Mouse (Mus musculus) heart, postnatal 10 days (tissue): ENCODE results near the gene Lama4. TPM values are rescaled to one million over a fixed set of nuclear protein-coding genes. Genes with fewer than 3 reads are reported as not detected.

Source experiments
- DNase-seq, 2 experiments: peaks; one replicate each; pipeline ENCODE4 v3.0.0; 2021
- intact Hi-C: fragments of 180-260 bp; cut with DNase I; formaldehyde crosslinking; loops from one replicate; pipeline ENCODE4 v1.15.1; 2025
- total RNA-seq, 2 experiments: library from RNA; stranded (reverse); gene quantifications; 2 replicates each; pipeline ENCODE4 v1.2.3; 2021

Gene Lama4
- total RNA-seq, 2 experiments from 2014 or later = 207 to 219 TPM

GRCm38 (mm10) chr10:38992827-38993226 lies 27.5 kb downstream of the Lama4 start:
- no peak for DNase-seq
- intact Hi-C loops = loop anchor here (10.0 kb wide), 1 partner anchor 1708 kb away; no protein-coding TSS in a partner anchor

DNA sequence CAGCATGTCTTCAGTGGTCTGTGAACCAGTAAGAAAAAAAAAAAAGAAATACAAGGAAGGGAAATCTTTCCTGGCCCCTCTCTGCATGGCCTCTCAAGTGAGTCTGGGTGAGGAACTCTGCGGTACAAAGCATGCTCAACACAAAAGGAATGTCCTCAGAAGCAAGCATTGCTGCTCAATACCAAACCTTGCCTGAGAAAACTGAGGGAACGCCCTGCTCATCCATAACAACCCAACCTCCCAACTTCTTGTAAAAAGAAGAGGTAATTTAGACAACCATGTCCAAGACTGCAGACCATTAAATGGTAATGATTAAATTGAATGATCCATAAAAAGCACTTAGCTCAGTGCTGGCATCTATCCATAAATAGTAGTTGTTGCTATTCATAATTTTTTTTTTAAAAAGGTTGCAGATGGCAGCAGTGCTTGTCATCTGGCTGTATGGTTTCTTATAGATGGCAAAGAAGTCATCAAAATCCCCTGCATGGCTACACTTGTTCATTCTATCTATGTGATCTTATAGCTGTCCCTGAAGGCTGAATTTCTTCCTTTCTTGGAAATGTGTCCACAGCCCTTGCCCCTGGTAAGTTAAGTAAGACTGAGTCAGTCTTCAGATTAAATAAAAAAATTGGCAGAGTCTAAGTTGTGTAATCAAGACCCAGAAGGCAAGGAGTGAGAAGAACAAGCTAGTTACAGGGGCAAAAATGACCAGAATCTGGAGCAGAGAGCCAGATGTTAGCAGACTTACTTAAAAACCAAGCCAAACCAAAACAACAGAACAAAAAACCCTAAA lies 28.5 kb downstream of the Lama4 start:
- intact Hi-C loops = loop anchor here (10.0 kb wide), 1 partner anchor 1709 kb away; no protein-coding TSS in a partner anchor
- DNase-seq = no peak

DNA sequence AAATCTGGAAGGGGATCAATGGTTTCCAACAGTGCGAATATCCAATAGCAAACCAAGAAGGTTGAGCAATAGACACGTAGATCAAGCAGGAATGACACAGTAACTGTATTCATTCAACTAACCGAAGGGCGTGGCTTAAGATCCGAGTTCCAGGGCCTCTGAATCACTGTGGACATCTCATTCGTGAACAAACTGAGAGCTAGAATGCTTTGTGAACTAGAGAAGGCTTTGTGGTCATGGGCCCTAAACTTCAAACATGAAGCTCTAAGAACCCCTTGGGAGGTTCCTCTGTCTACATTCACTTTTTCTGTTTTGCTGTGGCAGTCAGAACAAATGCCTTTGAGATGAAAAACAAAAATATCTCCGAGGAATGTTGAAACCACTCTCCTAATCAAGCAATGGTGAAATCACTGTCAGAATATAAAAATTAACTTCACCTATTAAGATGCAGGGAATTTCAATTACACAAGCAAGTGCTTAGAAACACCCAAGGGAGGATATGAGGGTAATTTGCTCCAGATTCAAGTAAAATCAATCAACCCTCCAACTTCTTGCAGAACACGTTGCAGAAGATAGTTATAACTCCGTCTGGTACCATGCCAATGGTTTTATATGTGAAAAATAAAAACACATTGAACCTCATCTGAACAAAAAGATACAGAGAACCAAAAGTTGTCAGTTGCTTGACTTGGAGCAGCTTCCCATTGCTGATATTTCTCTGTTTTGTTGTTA lies 29.6 kb downstream of the Lama4 start:
- intact Hi-C loops = loop anchor here (10.0 kb wide), 1 partner anchor 1710 kb away; no protein-coding TSS in a partner anchor
- DNase-seq = no peak

DNA sequence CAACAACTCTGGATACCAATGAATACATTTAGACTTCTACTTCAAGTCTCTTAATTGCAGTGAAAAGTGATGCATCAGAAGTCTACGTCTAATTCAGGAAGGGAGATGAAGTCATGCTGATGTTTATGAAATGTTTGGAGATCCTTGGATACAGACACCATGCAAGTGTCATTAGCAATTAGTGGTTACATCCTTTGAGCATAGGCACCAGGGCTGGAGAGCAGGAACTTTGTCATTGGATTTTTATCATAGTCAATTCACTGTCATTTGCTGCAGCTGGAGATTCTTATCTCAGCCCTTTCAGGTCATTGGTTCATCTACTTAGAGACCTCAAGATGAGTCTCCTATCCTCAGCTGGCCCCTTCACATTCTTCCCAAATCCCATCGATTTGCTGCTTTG lies 30.6 kb downstream of the Lama4 start:
- DNase-seq = no peak
- intact Hi-C loops = loop anchor here (10.0 kb wide), 1 partner anchor 1711 kb away; no protein-coding TSS in a partner anchor

- intact Hi-C loops = no loop called here
Measured at GRCm38 (mm10) chr10:39000951-39001350, 35.6 kb downstream of the Lama4 start.

DNA sequence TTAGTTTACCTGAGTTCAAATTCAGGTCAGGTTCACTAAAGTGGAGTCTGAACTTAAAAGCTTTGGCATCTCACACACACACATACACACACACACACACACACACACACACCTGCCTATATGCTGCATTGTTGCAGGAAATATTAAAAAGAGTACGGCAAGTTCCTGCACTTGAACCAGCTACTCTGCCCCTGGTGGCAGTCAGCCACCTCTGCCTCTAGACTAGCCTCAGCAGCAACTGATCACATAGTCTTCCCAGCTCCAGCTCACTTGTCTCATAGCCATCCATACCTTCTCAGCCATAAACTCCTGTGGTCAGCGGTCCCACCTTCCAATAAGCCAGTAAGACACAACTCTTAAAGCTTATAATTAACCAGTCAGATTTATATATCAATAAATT lies 37.2 kb downstream of the Lama4 start:
- intact Hi-C loops = no loop called here
- DNase-seq = no peak

More at GRCm38 (mm10) chr10:39000951-39001350, 35.6 kb downstream of the Lama4 start:
- no peak for DNase-seq

DNA sequence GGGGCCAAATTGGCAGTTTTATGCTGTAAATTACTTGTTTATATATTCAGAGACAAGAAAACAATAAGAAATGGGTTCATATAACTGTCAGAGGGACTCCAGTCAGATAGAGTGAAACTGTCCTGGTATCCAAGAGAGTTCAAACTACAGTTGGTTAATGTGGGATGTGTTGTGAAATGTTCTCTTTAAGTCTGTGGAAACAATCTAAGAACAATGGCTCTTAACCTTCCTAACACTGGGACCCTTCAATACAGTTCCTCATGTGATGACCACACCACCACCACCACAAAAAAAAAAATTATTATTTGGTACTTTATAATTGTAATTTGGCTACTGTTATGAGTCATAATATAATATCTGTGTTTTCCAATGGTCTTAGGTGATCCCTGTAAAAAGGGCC lies 38.2 kb downstream of the Lama4 start:
- no peak for DNase-seq
- intact Hi-C loops = no loop called here

GRCm38 (mm10) chr10:39005494-39005893 lies 40.2 kb downstream of the Lama4 start:
- no peak for DNase-seq
- intact Hi-C loops = loop anchor here (5.0 kb wide), 1 partner anchor 38 kb away; the partner anchor contains the start of gene Lama4

- intact Hi-C loops = loop anchor here (5.0 kb wide), 1 partner anchor 39 kb away; the partner anchor contains the start of gene Lama4
Measured at GRCm38 (mm10) chr10:39006433-39007105, 41.3 kb downstream of the Lama4 start.

GRCm38 (mm10) chr10:39014836-39015235 lies 49.5 kb downstream of the Lama4 start:
- intact Hi-C loops = no loop called here
- no peak for DNase-seq

More at GRCm38 (mm10) chr10:39006433-39007105, 41.3 kb downstream of the Lama4 start:
- no peak for DNase-seq

- DNase-seq = no peak
- intact Hi-C loops = no loop called here
Measured at GRCm38 (mm10) chr10:39017986-39018385, 52.7 kb downstream of the Lama4 start.

- DNase-seq = no peak
- intact Hi-C loops = no loop called here
Measured at GRCm38 (mm10) chr10:39018635-39019034, 53.3 kb downstream of the Lama4 start.

DNA sequence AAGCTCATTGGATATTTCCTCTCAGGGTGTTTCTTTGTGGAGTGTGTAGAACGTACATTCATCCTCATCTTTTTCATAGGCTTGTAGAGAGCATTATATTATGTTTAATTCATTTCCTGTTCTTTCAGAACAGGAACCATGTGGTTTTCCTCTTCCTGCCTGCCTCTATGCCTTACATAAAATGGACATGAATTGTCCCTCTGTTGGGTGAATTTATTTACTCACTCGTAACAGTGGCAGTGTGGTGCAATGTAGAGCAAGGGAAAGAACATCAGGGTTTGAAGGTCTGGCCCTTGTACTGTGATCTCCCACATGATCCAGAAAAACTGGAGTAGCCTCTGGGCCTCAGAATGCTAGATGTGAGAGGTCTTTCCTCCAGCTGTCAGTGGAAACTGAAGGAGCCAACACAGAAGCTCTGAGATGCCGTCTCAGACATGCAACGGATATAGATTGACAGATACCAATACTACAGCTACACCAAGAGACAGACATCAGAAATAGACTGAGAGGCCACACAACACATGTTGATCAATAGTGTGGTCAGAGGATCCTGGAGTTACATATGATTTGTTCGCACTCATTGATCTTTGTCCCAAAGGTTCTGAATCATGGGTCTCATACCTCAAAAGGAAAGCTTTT lies 58.4 kb downstream of the Lama4 start:
- no peak for DNase-seq
- intact Hi-C loops = no loop called here

DNA sequence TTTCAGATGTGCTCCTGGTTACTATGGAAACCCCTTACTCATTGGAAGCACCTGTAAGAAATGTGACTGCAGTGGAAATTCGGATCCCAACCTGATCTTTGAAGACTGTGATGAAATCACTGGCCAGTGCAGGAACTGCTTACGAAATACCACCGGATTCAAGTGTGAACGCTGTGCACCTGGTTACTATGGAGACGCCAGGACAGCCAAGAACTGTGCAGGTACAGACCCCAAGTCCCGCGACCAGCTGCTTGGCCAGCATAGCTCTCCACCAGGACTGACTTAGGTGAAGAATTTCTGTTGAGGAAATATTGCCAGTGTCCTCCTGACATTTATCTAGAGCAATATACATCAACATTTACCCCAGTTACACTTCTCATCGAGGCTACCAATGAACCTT lies 61.2 kb downstream of the Lama4 start:
- intact Hi-C loops = loop anchor here (5.0 kb wide), 1 partner anchor 59 kb away; the partner anchor contains the start of gene Lama4
- no peak for DNase-seq

- intact Hi-C loops = loop anchor here (5.0 kb wide), 1 partner anchor 60 kb away; the partner anchor contains the start of gene Lama4
- DNase-seq = no peak
Measured at GRCm38 (mm10) chr10:39027058-39027457, 61.7 kb downstream of the Lama4 start.

DNA sequence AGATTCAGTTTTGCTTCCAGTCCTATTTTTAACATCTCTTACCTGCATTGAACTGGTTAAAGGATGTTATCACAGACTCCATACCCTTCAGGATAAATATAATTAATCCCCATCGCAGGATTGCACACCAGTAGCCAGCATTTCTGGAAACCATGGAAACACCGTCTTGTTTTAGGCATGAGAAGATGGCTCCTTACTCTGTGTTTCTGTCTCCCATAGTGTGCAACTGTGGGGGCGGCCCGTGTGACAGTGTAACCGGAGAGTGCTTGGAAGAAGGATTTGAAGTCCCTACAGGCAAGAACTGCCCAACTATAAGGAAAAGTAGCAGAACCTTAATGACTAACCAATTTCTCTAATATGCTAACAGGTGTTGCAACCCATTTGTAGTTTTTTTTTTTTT lies 63.1 kb downstream of the Lama4 start:
- no peak for DNase-seq
- intact Hi-C loops = loop anchor here (5.0 kb wide), 1 partner anchor 61 kb away; the partner anchor contains the start of gene Lama4

DNA sequence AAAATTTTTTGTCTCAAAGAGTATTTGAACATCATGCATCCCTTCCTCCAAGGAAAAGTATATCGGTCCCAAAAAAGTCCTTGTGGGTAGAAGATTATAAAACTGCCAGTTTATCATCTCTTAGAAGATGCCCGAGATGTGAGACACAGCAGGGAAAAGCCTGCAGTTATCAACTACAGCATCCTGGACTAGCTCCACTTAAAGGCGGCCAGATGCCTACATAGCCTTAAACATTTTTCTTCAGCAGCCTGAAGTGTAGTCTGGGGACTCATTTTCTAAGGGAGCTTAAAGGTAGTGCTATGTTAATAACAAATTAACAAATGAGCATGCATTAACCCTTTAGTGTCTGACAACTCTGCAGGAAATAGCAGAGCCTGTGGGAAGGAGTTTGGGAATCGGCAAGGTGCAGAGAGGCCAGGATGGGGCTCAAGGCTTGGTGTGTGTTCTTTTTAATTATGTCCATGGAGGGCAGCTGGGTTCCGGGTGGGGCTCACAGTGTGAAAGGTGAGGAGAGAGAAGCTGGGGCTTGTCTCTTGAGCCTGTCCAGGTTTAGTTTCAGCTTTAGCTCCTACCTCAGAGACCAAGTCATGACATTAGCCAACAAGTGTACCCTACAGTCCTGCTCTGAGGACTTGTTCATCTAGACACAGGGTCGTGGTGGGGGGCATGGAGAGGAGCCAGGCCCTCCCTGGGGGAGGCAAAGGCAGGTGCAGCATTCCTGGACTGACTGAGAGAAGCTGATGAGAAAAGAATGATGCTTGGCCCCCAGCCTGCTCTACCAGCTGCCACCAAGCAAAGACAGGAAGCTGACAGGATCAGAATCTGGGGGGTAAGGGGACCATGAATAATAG lies 64.2 kb downstream of the Lama4 start:
- intact Hi-C loops = loop anchor here (5.0 kb wide), 1 partner anchor 62 kb away; the partner anchor contains the start of gene Lama4
- no peak for DNase-seq

DNA sequence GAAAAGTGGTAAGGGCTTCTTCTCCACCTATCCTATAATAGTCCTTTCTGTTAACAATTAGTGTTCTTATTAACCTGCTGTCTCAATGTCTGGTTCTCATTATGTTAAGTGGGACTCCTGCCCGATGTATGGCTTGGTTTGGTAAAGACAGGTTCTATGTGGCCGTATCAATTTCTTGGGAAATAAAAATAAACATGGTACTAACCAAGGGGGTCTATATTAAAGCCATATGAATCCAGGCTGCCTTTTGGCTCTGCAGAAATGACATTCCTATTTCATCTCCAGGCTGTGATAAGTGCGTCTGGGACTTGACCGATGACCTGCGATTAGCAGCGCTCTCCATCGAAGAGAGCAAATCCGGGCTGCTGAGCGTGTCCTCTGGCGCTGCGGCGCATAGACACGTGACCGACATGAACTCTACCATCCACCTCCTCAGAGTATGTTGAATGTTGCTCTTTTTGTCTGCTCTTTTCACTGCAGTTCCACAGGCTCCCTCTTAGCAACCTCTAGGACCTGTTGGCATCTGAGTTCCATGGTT lies 64.9 kb downstream of the Lama4 start:
- intact Hi-C loops = no loop called here
- no peak for DNase-seq

GRCm38 (mm10) chr10:39039564-39039963 lies 74.2 kb downstream of the Lama4 start:
- DNase-seq = no peak
- intact Hi-C loops = loop anchor here (1.0 kb wide), 1 partner anchor 152 kb away; no protein-coding TSS in a partner anchor
